Mouse (Mus musculus): Measurements from ENCODE around the gene Olfr521. TPM values are rescaled to one million over a fixed set of nuclear protein-coding genes. Genes with fewer than 3 reads are reported as not detected.
"Not testable (repeated sequence)": the region's sequence is repeated elsewhere in the genome, so short reads cannot be mapped to it uniquely, and the experiment has no call there.

Olfr521 gene
- polyA plus RNA-seq (2015; fragmentation: Nextera tagmentation; extraction: Ambion mirVana), result not detected in 2 replicates

DNA sequence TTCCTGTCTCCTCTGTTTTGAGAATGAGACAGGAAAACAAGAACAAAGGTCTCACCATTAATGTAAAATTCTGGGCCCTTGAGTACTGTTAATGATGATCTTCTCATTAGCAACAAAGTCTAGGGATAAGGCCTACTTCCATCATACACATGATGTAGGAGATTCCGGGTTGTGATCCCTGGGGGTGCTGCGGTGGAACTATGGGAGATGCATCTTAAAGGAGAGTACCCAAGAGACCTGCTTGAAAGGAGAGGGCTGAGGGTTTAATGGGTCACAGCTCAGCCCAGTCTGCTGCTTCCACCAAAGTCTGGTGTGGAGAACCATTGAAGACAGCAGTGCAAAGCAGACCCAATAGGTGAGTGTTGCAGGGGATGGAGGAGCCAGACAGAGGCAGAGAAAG is at the start of gene Olfr521:
Olfr521 (plus strand) TSS at position 301 of the 400 bp plus-strand sequence.
- H3K4me2 ChIP-seq, result no peak within 1 kb of the TSS
- H3K4me1 ChIP-seq, result no peaks in the 10 kb centered on the region
- WGBS, result 98% methylated on average over 2 of the region's 2 CpGs
- H3K36me3 ChIP-seq, result no peaks in the 10 kb centered on the region
- no peak within 1 kb of the TSS for H3K4me3 ChIP-seq (replicated peaks)
- H3K27me3 ChIP-seq (replicated peaks), result no peaks in the 10 kb centered on the region
- peaks cover 6% of the 10 kb centered on the region for H3K9me3 ChIP-seq (replicated peaks)
- ATAC-seq (ENCODE audit: low FRiP score), result no peak
- no peak within 1 kb of the TSS for H3K9ac ChIP-seq (replicated peaks)
- H3K27ac ChIP-seq (replicated peaks), result no peak within 1 kb of the TSS

DNA sequence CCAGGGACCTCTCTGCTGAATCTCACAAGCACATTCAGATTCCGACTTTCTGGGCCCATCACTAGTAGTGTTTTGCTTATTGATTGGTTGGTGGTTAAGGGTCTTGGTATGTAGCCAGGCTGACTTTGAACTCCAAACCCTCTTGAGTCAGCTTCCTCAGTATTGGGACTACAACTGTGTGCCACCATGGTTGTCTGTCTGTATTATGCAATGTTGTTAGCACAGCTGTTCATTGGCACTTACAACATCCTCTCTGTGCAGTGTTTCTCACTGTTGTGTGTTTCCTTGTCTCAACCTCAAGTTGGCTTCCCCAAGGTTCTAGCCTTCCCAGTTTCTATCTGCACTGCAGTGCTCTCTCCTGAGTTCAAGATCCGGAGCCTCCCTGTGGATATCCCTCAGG is 46.8 kb upstream of the Olfr521 start:
- H3K4me3 ChIP-seq (replicated peaks), result no peak overlapping the region
- H3K36me3 ChIP-seq, result no peaks in the 10 kb centered on the region
- H3K27me3 ChIP-seq (replicated peaks), result no peaks in the 10 kb centered on the region
- no peaks in the 10 kb centered on the region for H3K9me3 ChIP-seq (replicated peaks)
- no peak for ATAC-seq (ENCODE audit: low FRiP score)
- no peaks in the 10 kb centered on the region for H3K4me1 ChIP-seq
- no peak overlapping the region for H3K27ac ChIP-seq (replicated peaks)
- H3K4me2 ChIP-seq, result no peak overlapping the region
- 93% methylated on average over 2 of the region's 2 CpGs for WGBS
- H3K9ac ChIP-seq (replicated peaks), result no peak overlapping the region

DNA sequence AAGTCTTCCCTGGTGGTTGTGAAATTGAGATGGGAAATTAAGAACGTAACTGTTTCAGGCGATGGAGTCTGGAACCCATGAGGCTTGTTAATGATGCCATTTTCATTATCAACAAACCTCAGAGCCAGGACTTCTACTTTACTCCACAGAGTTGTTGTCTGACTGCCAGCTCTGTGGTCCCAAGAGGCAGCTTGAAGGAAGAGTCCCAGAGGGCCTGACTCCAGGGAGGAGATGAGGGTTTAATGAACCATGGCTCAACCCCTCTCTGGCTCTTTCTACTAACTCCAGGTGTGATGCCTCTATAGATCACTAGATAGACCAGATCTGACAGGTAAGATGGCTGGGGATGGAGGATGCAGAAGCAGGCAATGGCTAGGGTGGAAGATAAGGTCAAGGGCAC is 33.3 kb upstream of the Olfr521 start, which contains the start of gene Olfr520:
Olfr520 (plus strand) TSS at position 301 of the 400 bp plus-strand sequence.
- WGBS, result 69% methylated on average over 2 of the region's 2 CpGs

DNA sequence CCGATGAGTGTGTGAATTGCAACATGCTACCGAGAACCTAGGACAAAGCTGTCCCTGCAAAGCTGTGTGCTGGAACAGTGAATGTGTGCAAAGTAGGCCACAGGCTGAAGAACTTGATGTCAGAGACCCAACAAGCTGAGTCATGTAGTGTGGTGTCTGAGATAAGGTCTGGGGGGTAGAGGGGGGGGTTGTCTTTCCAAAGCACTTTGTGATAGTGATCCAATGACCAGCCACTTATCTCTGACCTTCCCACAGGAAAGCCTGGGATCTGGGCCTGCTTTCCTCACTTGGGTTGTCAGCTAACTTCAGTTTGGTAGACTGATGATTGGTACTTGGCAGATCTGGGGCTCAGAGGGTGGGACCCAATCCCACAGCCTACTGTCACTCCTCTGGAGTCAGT is 28.7 kb upstream of the Olfr521 start:
- Histone ChIP-seq H3K27ac (replicated peaks) (no peak overlapping the region), H3K9ac (replicated peaks) (no peak overlapping the region), H3K27me3 (replicated peaks) (no peaks in the 10 kb centered on the region), H3K9me3 (replicated peaks) (no peaks in the 10 kb centered on the region), H3K36me3 (no peaks in the 10 kb centered on the region), H3K4me2 (no peak overlapping the region), H3K4me3 (replicated peaks) (no peak overlapping the region), H3K4me1 (no peaks in the 10 kb centered on the region)
- no peak for ATAC-seq (ENCODE audit: low FRiP score)
- 95% methylated on average over 2 of the region's 2 CpGs for WGBS

More for the DNA sequence above, 33.3 kb upstream of the Olfr521 start, which contains the start of gene Olfr520:
- Histone ChIP-seq H3K4me3 (replicated peaks) (no peak within 1 kb of the TSS), H3K9ac (replicated peaks) (no peak within 1 kb of the TSS), H3K27me3 (replicated peaks) (no peaks in the 10 kb centered on the region), H3K4me1 (no peaks in the 10 kb centered on the region), H3K9me3 (replicated peaks) (no peaks in the 10 kb centered on the region), H3K4me2 (no peak within 1 kb of the TSS), H3K27ac (replicated peaks) (no peak within 1 kb of the TSS), H3K36me3 (no peaks in the 10 kb centered on the region)
- ATAC-seq (ENCODE audit: low FRiP score), result no peak

DNA sequence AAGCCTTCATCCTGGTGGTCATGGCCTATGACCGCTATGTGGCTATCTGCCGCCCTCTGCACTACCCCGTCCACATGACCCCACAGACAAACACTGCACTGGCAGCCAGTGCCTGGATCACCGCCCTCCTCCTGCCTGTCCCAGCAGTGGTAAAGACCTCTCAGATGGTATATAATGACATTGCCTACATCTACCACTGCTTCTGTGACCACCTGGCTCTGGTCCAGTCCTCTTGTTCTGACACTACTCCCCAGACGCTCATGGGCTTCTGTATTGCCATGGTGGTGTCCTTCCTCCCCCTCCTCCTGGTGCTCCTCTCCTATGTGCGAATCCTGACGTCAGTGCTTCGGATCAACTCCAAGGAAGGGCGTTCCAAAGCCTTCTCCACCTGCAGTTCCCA is 27.8 kb upstream of the Olfr521 start:
- not testable (repeated sequence) for H3K4me1 ChIP-seq; H3K9ac ChIP-seq (replicated peaks); H3K4me2 ChIP-seq; H3K4me3 ChIP-seq (replicated peaks); ATAC-seq (ENCODE audit: low FRiP score); H3K36me3 ChIP-seq; H3K9me3 ChIP-seq (replicated peaks); H3K27me3 ChIP-seq (replicated peaks); H3K27ac ChIP-seq (replicated peaks)
- 94% methylated on average over 9 of the region's 9 CpGs for WGBS

DNA sequence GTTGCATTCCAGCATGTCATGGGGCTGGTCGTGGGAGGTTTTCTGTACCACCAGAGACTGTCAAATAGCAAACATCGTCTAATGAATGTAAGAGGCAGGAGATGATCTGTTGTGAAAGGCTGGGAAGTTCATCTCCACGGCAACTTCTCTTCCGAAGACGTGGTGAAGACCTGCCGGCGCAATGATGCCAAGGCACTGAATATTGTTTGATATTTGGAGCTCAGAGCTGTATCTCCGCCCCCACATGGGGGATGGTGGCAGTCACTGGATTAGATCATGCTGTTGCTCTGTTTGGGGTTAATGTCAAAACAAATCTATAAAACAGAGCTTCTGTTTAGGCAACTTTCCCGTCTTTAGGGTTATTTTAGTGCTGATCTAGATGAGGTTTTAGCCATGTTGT is 24.0 kb upstream of the Olfr521 start:
- Histone ChIP-seq H3K4me3 (replicated peaks) (no peak overlapping the region), H3K27me3 (replicated peaks) (no peaks in the 10 kb centered on the region), H3K4me2 (no peak overlapping the region), H3K9ac (replicated peaks) (no peak overlapping the region), H3K27ac (replicated peaks) (no peak overlapping the region), H3K36me3 (no peaks in the 10 kb centered on the region), H3K4me1 (no peaks in the 10 kb centered on the region), H3K9me3 (replicated peaks) (no peaks in the 10 kb centered on the region)
- ATAC-seq (ENCODE audit: low FRiP score), result no peak
- WGBS, result 64% methylated on average over 9 of the region's 9 CpGs

DNA sequence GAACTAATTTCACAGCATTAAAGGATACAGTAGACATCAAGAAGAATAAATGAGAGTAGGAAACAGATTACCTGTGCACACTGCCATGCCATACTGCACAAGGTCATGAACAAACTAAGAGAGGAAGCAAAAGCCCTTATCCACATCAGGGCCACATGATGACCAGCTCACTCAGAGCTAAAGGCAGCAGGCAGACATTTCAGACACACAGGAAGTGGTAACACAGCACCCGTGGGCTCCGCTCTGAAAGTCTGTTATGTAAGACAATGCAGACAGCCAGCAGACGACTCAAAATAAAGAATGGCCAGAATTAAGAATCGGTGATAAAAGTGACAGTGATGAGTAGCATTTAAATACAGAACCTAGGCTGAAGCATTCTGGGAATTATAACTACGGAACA is 18.1 kb downstream of the Olfr521 start:
- no peak overlapping the region for H3K27ac ChIP-seq (replicated peaks)
- no peaks in the 10 kb centered on the region for H3K27me3 ChIP-seq (replicated peaks)
- no peaks in the 10 kb centered on the region for H3K36me3 ChIP-seq
- H3K4me3 ChIP-seq (replicated peaks), result no peak overlapping the region
- H3K9ac ChIP-seq (replicated peaks), result no peak overlapping the region
- ATAC-seq (ENCODE audit: low FRiP score), result no peak
- 79% methylated on average over 5 of the region's 5 CpGs for WGBS
- no peaks in the 10 kb centered on the region for H3K9me3 ChIP-seq (replicated peaks)
- H3K4me2 ChIP-seq, result no peak overlapping the region
- no peaks in the 10 kb centered on the region for H3K4me1 ChIP-seq

DNA sequence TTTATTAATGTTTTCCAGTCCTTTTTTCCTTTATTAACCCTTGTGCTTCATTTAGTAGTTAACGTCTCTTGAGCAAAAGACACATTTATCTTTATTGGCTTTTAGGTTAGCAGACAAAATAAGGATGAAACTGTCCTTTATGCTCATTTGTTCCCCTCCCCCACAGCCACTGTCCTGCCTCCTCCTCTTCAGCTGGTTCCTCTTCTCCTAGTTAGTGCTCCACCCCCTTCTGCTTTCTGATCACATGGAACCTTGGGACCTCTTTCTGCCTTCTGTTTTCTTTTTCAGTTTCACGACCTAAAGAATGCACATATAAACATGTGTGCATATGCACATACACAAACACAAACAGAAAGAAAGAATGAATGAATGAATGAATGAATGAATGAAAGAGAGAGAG is 18.6 kb downstream of the Olfr521 start:
- ATAC-seq (ENCODE audit: low FRiP score), result no peak
- 85% methylated on average over 2 of the region's 2 CpGs for WGBS
- Histone ChIP-seq H3K4me3 (replicated peaks) (no peak overlapping the region), H3K27me3 (replicated peaks) (no peaks in the 10 kb centered on the region), H3K36me3 (no peaks in the 10 kb centered on the region), H3K4me1 (no peaks in the 10 kb centered on the region), H3K27ac (replicated peaks) (no peak overlapping the region), H3K4me2 (no peak overlapping the region), H3K9me3 (replicated peaks) (no peaks in the 10 kb centered on the region), H3K9ac (replicated peaks) (no peak overlapping the region)

DNA sequence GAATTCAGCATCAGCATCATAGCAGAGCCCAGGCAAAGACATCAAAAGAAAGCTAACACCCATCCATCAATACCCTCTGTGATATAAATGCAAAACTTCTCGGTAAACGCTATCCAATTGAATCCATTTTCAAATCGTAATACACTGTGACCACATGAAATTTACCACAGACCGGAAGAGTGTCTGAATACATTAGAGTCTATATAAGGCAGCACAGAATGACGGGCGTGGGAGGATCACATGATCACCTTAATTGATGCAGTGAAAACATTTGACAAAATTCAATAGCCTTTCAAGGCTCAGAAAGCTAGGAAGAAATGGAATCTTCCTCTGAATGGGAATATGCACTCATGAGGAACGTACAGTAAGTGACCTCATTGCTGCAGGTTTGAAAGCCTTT is 20.1 kb downstream of the Olfr521 start:
- Histone ChIP-seq H3K9me3 (replicated peaks) (no peaks in the 10 kb centered on the region), H3K27me3 (replicated peaks) (no peaks in the 10 kb centered on the region), H3K27ac (replicated peaks) (no peak overlapping the region), H3K9ac (replicated peaks) (no peak overlapping the region), H3K36me3 (no peaks in the 10 kb centered on the region), H3K4me3 (replicated peaks) (no peak overlapping the region), H3K4me2 (no peak overlapping the region), H3K4me1 (peaks cover 7% of the 10 kb centered on the region; the same call in 1 of the 2 replicates)
- 85% methylated on average over 7 of the region's 7 CpGs for WGBS
- ATAC-seq (ENCODE audit: low FRiP score), result no peak

DNA sequence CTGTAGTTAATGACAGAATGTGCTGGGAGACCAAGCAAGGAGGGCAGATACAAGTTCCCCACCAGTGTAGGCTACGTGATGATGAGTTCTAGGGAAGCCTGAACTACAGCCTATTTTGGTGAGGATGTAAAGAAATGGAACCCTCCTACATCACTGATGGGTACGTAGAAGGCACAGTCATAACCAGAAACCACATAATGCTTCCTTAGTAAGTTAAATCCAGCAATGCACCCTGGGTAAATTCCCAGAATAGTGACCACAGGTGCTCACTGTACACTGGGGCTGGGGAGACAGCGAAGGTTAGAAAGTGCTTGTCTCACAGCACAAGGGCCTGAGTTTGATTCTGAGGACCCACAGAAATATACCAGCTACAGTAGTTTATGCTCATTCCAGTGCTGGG is 22.2 kb downstream of the Olfr521 start:
- Histone ChIP-seq H3K4me3 (replicated peaks) (no peak overlapping the region), H3K9ac (replicated peaks) (no peak overlapping the region), H3K27me3 (replicated peaks) (no peaks in the 10 kb centered on the region), H3K36me3 (no peaks in the 10 kb centered on the region), H3K4me2 (no peak overlapping the region), H3K9me3 (replicated peaks) (no peaks in the 10 kb centered on the region), H3K4me1 (peaks cover 7% of the 10 kb centered on the region; the same call in 1 of the 2 replicates), H3K27ac (replicated peaks) (no peak overlapping the region)
- ATAC-seq (ENCODE audit: low FRiP score), result no peak
- 89% methylated on average over 3 of the region's 3 CpGs for WGBS

DNA sequence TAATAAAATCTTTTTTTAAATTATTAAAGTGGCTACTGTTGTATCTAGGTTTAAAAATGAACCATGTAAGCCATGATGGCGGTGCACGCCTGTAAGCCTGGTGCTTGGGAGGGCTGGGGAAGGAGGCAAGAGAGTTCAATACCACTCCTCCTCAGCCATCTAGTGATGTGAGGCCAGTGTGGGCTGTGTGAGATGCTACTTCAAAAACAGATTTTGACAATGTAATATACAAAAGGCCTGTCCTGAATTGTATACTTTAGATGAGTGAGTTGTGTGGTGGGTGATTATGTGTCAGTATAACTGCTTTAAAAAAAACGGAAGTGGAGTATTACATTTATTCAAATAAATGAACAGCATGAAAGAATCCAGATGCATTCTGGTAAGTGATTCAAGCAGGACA is 23.5 kb downstream of the Olfr521 start:
- 82% methylated on average over 3 of the region's 3 CpGs for WGBS
- Histone ChIP-seq H3K4me3 (replicated peaks) (no peak overlapping the region), H3K27ac (replicated peaks) (no peak overlapping the region), H3K9ac (replicated peaks) (no peak overlapping the region), H3K27me3 (replicated peaks) (no peaks in the 10 kb centered on the region), H3K36me3 (no peaks in the 10 kb centered on the region), H3K9me3 (replicated peaks) (no peaks in the 10 kb centered on the region), H3K4me2 (no peak overlapping the region), H3K4me1 (peaks cover 13% of the 10 kb centered on the region)
- no peak for ATAC-seq (ENCODE audit: low FRiP score)

DNA sequence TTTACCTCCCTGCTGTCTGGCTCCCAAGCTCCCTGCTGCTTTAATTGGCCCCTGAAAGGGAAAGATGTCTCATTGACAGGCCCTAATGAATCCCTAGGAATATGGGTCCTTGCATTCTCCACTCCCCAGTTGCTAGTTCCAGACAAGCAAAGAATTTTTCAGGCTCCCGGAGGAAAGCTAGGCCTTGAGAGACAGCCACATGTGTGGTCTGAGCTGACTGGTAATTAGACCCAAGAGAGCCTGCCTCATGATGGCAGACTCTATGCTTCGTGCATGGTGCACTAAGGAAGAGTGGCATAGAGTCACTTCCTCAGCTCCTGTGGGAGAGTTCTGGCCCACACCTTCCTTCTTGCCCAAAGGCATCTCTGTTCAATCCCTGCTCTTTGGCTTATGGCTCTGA is 24.6 kb downstream of the Olfr521 start:
- Histone ChIP-seq H3K4me2 (no peak overlapping the region), H3K27ac (replicated peaks) (no peak overlapping the region; the same call in 1 of the 2 replicates), H3K9me3 (replicated peaks) (no peaks in the 10 kb centered on the region), H3K9ac (replicated peaks) (no peak overlapping the region), H3K27me3 (replicated peaks) (no peaks in the 10 kb centered on the region), H3K36me3 (no peaks in the 10 kb centered on the region), H3K4me3 (replicated peaks) (no peak overlapping the region), H3K4me1 (peaks cover 13% of the 10 kb centered on the region)
- 34% methylated on average over 2 of the region's 2 CpGs for WGBS
- no peak for ATAC-seq (ENCODE audit: low FRiP score)

DNA sequence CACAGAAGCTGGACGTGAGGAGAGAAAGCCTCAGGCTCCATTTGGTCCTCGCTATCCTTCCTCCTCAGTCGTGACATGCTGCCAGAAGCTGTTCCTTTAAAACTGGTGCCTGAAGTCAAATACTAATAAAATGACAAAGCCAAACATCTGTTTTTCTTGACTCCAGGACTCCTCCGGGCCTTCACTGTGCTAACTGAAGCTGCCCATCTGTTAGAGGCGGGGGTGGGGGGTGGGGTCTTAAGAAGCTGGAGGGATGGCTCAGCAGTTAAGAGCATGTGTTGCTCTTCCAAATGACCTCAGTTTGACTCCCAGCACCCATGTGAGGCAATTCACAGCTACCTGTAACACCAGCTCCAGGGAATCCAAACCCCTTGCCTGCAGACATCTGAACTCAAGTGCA is 25.3 kb downstream of the Olfr521 start:
- ATAC-seq (ENCODE audit: low FRiP score), result no peak
- WGBS, result 39% methylated on average over 5 of the region's 5 CpGs
- no peak overlapping the region for H3K4me2 ChIP-seq
- H3K9ac ChIP-seq (replicated peaks), result no peak overlapping the region
- H3K9me3 ChIP-seq (replicated peaks), result no peaks in the 10 kb centered on the region
- no peak overlapping the region; the same call in 1 of the 2 replicates for H3K27ac ChIP-seq (replicated peaks)
- H3K4me3 ChIP-seq (replicated peaks), result no peak overlapping the region
- no peaks in the 10 kb centered on the region for H3K27me3 ChIP-seq (replicated peaks)
- H3K4me1 ChIP-seq, result peaks cover 13% of the 10 kb centered on the region
- H3K36me3 ChIP-seq, result no peaks in the 10 kb centered on the region
